Mouse (Mus musculus): ENCODE data around the gene Zfp984.
"Not testable (repeated sequence)": the region's sequence is repeated elsewhere in the genome, so short reads cannot be mapped to it uniquely, and the experiment has no call there.

DNA sequence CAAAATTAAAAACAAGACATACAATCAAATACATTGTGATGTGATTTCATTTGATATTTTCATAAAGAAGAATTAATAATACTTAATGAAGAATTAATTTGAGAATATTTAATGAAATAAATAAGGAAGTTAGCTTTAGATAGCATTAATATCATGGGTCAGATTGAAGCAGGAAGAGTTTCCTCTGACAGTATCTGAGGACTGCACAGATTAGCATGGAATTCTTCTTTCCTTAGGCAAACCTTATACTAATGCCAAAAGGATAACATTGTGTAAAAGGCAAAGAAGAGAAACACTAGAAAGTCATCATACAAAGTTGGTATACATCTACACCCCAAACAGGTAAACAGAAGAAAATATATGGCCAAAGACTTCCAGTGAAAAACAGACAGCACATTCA is 17.9 kb downstream of the Zfp984 start:
- not testable (repeated sequence) for TF ChIP-seq CTCF, EP300 (IDR thresholded peaks at IDR 0.05)
